Mouse (Mus musculus) lung, adult 2 months (tissue): ENCODE measurements around the gene Slc11a1.

Source experiments
- CTCF ChIP-seq: fragments of 200-500 bp; IDR thresholded peaks from 2 replicates; pipeline ENCODE4 v1.5.1; 2011; ENCODE audit warnings: mild to moderate bottlenecking, low read length, control low read depth; ENCODE audit not compliant: insufficient read depth
- POLR2A ChIP-seq: fragments of 200-500 bp; IDR thresholded peaks from 2 replicates; pipeline ENCODE4 v1.6.1; 2011; ENCODE audit warnings: low read depth, mild to moderate bottlenecking, control low read depth, low read length, borderline replicate concordance; ENCODE audit errors: extremely low read depth

GRCm38 (mm10) chr1:74391844-74392441 lies 16.9 kb downstream of the Slc11a1 start:
- peak; percentile 50; the same call in 1 of the 2 replicates for TF ChIP-seq POLR2A
- TF ChIP-seq CTCF, result no peak
